Mouse (Mus musculus): Measurements from ENCODE around the gene Gm17657. TPM values are rescaled to one million over a fixed set of nuclear protein-coding genes. Genes with fewer than 3 reads are reported as not detected.
"Not testable (repeated sequence)": the region's sequence is repeated elsewhere in the genome, so short reads cannot be mapped to it uniquely, and the experiment has no call there.

Gene Gm17657
- polyA plus RNA-seq, 3 experiments from 2014 or later = 0.23 to 0.39 TPM; not detected in 1

DNA sequence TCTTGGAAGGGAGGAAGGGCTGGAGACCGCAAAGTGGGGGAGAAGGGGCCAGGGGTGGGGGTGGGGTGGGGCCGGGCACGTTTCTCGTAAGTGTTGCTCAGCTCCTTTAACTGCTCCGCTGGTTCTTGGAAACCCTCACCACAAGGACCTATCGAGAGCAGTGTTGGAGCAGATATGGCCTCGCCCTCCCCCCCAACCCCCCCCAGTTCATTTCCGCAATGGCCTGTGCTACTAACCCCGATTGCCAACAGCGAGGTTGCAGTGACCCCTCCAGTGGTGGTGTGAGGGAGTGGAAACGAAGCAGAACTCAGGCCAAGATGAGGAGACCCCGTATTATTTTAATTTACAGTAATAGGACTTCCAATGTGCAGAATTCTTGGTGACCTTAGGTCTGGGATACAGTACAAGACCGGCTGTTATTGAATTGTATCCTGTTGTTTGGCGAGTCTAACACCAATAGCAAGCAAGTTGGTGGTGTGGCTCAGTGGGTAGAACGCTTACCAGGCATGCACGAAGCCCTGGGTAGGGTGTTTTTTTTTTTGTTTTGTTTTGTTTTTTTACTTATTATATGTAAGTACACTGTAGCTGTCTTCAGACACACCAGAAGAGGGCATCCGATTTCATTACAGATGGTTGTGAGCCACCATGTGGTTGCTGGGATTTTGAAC is 48.5 kb downstream of the Gm17657 start:
- ATAC-seq = peak; percentile 55

DNA sequence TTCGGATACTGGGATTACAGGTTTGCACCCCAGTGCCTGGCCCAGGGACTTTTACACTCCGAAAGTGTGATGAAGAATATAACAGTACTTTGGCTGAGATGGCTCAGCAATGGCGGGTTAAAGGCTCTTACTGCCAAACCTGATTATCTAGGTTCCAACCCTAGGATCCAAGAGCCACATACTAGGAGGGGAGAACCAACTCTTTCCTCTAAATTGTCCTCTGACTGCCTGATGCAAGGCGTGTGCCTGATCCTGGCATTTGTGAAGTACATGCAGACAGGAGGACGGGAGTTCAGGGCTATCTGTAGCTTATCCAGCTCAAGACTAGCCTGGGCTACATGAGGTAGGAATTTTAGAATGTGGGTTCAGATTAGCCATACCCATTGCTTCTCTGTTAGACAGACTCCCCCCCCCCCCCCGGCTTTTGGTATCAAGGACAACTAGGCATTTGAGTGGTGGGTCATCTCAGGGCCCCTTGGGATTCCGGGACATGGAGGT is 49.1 kb downstream of the Gm17657 start:
- no peak for ATAC-seq

DNA sequence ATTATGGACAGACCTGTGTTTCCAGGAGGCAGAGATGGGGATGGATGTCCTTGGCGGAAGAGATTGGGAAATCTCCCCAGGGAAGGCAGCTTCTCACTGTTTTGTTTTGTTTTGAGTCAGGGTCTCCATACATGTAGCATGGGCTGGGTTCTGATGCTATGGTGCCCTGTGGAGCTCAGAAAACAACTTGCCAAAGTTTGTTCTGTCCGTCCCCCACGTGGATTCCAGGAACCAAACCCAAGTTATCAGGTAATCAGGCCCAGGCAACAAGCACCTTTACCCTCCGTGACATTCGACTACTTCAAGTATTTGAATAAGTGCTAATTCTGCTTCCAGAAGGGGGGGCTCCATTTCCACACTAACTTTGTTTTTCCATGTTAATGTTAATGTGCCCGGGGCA is 49.9 kb downstream of the Gm17657 start:
- no peak for ATAC-seq

DNA sequence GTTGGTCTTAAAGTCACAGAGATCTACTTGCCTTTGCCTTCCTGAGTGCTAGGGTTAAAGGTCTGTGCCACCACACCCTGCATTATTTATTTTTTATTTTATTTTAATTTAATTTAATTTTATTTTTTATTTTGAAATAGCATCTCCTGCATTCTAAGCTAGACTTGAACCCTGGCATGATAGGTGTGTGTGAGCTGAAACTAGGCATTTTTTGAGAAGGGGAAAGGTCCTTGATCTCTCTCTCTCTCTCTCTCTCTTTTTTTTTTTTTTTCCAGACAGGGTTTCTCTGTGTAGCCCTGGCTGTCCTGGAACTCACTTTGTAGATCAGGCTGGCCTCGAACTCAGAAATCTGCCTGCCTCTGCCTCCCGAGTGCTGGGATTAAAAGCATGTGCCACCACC is 50.5 kb downstream of the Gm17657 start:
- not testable (repeated sequence) for ATAC-seq

DNA sequence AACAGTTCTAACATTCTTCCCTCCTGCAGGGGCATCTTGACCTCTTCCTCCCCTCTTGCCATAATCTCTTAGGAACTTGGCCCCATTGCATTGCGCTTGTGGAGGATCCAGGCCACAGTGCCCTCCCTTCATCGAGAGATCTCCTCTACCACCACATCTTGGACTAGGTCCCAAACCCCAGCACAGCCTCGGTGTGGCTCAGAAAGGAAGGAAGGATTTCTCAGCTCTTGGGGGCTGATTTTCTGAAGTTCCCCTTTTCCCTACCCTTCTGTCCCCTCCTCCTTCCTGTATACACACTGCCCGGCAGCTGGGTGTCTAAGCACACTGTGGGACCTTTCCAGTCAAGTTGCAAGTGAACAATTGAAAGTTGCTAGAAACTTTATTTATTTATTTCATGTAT is 51.4 kb downstream of the Gm17657 start:
- no peak for ATAC-seq

DNA sequence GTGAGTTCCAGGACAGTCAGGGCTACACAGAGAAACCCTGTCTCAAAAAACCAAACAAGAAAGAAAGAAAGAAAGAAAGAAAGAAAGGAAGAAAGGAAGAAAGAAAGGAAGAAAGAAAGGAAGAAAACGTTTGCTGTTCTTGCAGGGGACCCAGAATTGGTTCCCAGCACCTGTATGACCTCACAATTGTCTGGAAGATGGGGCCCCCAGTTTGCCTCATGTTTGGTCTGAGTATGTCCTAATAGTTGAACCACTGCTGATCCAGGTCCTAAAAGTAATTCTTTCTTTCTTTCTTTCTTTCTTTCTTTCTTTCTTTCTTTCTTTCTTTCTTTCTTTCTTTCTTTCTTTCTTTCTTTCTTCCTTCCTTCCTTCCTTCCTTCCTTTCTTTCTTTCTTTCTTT is 52.0 kb downstream of the Gm17657 start:
- ATAC-seq = not testable (repeated sequence)

DNA sequence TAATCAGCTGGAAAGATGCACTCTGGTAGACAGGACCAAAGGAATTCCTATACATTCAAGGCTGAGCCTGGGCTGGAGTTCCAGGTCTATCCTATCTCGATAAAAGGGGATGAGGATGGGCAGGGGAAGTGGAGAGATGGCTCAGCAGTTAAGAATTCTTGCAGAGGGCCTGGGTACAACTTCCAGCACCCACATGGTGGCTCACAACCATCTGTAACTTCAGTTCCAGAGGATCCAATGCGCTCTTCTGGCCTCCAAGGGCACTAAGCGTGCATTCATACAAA is 52.4 kb downstream of the Gm17657 start:
- ATAC-seq = no peak

DNA sequence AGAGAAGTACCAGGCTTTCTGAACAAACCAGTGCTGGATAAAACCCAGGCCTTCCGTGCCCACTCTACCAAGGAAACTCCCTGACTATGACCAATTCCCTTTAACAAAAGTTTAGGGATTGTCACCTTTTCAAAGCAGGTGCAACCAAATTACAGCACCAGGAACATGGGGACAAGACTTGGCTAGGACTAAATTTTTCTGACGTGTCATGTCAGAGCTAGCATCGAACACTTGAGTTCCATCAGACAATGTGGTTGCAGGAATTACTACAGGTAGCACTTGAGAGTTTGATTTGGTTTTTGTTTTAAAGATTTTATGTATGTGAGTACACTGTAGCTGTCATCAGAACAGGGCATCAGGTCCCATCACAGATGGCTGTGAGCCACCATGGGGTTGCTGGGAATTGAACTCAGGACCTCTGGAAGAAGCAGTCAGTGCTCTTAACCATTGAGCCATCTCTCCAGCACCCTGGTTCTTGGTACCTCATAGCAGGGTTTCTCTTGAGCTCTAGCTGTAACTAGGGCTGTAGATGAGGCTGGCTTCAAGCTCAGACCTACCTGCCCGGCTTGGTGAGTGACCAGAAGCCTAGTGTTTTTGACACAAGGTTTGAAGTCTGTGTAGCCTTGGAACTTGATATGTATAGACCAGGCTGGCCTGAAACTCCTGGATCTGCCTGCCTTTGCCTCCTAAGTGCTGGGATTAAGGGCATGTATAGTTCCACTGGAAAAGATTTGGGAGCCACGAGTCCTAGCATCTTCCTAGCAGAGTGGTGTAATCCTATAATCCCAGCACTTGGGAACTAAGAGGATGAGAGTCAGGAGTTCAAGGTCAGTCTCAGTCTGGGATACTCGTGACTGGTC is 53.0 kb downstream of the Gm17657 start:
- no peak for ATAC-seq

DNA sequence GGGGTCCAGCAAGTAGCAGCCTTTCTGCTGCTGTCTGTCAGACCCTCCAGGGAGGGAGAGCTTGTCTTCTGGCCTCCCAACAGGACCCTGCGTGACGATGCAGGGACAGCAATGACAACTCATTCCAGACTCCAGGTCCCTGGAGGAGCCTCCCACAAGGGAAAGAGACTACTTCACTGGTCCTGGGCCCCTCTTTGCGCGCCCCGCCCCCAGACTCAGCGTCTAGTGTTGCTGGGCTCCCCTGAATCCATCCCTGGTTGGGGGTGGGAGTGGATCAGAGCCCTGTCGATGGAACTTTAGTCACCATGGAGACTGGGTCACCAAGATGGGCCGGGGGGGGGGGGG is 54.7 kb downstream of the Gm17657 start:
- no peak for ATAC-seq

DNA sequence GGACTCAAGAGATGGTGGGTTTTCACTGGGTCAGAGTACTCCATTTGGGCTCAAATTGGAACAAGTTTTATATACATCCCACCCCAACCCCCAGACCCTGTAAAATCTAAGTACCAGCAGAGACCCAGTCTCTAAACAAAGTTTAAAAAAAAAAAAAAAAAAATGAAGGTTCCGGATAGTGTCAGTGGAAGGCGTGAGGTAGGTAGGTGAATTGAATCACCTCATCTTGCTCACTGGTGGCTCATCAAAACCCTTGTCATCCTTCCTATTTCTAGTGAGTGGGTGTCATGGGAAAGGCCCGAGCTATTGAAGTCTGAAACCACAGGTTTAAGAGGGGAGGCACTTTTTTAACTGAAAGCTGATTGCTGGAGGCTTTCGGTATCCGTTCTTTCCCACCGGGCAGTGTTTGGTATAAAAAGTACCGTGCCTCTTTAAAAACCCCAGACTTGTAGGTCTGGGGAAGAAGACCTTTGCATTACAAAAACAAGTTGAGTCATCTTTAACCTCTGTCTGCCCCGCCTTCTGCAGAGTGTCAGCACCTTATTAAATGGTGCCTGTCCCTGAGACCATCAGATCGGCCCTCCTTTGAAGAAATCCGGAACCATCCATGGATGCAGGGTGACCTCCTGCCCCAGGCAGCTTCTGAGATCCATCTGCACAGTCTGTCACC is 55.2 kb downstream of the Gm17657 start:
- peak; percentile 56 for ATAC-seq

DNA sequence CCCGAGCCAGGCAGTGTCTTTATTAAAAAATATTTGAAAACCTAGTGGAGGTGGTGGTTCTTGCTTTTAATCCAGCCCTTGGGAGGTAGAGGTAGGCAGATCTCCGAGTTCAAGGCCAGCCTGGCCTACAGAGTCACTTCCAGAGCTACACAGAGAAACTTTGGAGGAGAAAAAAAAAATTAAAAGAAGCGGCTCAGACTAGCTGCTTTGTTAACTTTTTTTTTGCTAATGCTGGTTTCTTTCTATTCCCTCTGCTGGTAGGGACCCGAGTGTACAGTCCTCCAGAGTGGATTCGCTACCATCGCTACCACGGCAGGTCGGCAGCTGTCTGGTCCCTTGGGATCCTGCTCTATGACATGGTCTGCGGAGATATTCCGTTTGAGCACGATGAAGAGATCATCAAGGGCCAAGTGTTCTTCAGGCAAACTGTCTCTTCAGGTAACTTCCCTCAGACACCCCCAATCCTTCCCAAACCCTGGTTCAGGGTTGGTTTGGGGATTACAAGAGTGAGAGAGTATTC is 55.9 kb downstream of the Gm17657 start:
- ATAC-seq = no peak

DNA sequence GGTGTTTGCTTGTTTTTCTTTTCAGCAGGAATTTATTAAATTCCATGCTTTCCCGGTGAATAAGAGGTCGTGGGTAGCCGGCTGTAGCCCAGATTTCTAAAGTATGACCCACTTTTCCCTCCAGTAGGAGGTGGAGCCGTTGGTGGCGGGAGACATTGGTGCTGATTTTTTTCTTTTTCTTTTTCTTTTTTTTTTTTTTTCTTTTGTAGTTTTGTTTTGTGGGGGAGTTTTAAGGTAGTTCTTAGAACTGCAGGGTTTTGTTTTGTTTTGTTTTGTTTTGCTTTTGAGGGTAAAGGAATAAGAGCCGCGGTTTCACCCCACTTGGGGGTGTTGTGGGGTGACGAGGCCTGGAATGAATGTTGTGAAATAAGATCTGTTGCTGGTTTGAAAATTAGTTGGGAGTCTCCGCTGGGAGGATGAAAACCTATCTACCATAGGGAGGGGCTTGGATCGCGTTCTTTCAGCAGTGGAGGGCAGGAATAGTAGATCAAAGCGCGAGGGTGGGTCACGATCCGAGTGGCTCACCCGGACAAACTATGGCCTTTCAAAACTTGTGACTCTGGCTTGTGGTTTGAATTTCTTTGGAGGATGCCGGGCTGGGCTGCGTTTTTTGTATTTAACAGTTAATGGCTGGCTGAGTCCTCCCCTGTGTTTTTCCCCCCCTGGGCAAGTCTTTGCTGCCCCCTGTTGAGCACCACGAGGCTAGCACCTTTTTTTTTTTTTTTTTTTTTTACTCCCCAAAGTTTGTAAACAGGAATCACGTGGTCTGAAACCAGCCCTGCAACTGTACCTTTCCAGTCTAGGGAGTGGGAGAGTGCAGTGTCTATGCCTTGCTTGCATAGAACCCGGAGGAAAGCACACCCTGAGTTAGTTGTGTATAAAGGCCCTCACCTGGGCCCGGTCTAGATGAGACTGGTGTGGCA is 56.9 kb downstream of the Gm17657 start:
- ATAC-seq = peak; percentile 23

DNA sequence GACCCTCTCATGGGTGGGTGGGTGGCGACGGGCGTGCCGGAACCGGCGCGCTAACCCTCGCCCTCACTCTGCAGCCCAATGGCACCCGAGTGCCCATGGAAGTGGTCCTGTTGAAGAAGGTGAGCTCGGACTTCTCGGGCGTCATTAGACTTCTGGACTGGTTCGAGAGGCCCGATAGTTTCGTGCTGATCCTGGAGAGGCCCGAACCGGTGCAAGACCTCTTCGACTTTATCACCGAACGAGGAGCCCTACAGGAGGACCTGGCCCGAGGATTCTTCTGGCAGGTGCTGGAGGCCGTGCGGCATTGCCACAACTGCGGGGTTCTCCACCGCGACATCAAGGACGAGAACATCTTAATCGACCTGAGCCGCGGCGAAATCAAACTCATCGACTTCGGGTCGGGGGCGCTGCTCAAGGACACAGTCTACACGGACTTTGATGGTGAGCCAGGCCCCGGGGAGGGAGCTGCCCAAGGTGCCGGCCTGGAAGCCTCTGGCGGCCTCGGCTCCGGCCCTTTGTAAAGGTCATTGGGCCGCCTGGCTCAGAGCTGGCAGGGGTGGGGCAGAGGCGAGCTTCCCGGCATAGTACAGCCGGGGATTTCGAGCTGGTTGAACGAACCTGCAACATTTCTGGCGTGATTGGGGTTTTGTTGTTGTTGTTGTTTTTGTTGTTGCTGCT is 57.7 kb downstream of the Gm17657 start:
- ATAC-seq = no peak

DNA sequence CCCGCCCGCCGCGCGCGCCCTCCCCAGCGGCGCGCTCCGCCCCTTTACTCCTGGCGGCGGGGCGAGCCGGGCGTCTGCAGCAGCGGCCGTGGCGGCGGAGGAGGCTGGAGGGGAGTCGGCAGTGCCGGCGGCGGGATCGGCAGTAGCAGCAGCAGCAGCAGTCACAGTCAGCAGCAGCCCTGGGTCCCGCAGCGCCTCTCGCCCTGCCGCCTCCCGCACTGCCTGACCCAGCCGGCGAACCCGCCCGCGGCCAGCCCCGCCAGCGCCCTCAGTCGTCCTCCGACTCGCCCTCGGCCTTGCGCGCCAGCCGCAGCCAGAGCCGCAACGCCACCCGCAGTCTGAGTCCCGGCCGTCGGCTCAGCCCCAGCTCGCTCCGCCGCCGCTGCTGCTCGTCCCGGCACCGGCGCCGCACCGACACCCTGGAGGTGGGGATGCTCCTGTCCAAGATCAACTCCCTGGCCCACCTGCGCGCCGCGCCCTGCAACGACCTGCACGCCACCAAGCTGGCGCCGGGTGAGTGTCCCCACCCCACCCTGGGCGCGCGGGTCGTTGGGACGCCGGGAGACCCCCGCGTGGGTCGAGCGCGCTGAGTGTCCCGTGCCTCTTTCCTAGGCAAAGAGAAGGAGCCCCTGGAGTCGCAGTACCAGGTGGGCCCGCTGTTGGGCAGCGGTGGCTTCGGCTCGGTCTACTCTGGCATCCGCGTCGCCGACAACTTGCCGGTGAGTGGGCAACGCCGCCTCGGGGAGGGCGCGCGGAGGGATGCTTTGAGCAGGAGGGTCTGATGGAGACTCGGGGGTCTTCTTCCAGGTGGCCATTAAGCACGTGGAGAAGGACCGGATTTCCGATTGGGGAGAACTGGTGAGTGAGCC is 58.5 kb downstream of the Gm17657 start, which contains the start of gene Pim1:
Pim1 (plus strand) TSS at position 41 of the 869 bp plus-strand sequence.
- peak; percentile 15 for ATAC-seq

DNA sequence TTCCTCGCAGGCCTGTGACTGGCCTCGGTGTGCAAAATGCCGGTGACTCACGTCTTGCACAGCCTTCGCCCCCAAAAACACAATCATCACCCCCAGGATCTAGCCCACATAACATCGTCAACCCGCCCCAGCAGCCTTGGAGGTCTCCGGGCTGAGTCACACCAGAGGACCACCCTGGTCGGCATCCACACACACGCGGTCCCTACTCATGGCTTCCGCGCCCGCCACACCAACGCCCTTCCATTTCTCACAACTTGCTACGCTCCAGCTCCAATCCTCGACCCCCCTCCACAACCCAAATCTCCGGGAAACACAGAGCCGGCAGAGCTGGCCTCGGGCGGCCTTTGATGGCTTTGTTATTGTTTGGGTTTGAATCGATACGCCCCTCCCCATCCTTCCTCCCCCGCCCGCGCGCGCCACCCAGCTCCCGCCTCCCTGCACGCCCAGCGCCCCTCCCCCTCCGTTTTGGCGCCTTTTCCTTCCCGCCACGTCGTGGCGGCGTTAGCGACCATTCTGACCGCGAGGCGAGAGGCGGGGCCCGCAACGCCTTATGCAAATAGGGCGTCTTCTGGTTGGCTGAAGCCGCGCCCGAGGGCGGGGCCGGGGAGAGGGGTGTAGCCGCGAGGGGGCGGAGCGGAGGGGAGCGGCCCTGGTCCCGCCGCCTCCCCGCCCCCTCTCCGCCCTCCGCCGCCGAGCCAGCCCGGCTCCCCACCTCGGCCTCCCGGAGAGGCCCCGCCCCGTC is 59.3 kb downstream of the Gm17657 start:
- peak; percentile 61 for ATAC-seq

DNA sequence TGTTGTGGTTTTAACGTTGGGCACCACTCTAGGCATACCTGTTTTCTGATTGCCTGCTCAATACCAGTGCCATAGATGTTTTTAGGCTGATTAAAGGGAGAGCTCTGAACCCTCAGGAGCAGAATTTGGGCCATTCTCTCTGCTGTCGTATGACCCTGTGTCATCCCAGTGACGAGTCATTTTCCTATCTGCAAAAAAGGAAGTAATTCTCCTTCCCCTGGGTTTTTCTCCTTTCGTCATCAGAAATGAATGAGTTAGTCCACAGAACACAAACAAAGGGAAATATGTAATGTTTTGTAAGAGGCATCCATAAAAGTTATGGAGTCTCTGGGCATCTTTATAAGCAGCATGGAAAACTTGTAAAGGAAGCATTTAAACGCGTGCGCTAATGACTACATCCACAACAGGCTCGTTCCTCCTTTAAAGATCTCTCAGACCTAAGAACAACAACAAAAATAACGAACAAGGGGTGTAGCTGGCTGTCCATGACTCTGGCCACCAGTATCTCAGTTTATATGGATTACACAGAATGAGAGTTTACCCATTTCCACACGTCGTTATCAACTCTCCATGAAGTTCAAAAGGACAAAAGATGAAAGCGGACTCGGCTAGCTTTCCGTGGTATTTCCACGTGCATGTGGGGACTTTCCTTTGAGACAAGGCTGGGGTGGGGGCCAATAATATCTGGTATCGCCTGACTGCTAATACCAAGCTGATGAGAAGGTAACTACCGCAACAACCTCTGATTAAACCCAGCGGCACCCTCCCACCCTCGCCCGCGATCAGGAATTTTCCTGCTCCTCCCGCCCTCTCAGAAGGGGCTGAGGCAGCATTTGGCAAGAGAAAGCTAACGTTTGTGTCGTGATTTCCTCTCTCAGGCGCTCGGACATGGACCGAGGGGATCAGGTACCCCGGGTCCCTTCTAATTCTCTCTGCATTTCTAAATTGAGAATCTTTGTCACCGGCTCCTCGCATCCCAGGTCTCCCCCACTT is 60.2 kb downstream of the Gm17657 start:
- no peak for ATAC-seq

DNA sequence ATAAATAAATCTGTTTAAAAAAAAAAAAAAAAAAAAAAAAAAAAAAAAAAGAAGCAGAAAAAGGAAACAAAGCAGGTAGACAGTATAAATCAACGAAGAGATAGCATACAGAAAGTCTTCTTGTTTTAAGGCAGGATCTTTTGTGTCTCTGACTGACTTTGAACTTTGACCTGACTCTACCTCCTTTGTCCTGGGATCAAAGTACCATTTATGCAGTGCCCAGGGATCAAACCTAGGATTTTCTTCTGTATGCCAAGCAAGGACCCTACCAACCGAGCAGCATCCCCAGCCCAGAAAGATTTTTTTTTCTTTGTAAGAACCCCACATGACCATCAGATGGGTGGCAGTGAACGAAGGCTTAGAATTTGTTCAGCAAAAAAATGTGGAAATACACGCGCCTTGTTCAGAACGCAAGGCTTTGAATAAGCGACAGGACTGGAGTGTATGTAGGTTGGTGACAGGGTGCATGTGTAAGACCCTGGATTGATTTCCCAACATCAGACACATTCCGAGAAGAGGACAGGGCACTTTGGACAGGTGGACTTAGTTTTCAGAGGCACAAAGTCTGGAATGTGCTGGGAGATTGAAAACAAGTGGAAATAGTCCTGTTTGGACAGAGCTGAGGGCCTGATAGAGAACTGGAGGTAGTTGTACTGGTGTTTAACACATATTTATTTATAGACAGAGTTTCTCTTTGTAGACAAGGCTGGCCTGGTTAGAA is 61.0 kb downstream of the Gm17657 start:
- ATAC-seq = no peak

Measured in inflammation-experienced regulatory T-cells, adult 6 months (primary cell).